Mouse (Mus musculus) layer of hippocampus, adult 9-10 months (tissue): ENCODE results near the gene Gm4869.
"Not testable (repeated sequence)": the region's sequence is repeated elsewhere in the genome, so short reads cannot be mapped to it uniquely, and the experiment has no call there.

Experiments
- DNase-seq: peaks from one replicate; pipeline ENCODE4 v3.0.0; 2022; ENCODE audit warnings: low spot score

The Gm4869 gene

GRCm38 (mm10) chr5:140445345-140445744 is at the start of gene Gm4869:
Gm4869 (plus strand) TSS chr5:140445645.
- DNase-seq: no peak

- DNase-seq: no peak
These were observed 49.1 kb upstream of the Gm4869 start for GRCm38 (mm10) chr5:140396166-140396940.

DNA sequence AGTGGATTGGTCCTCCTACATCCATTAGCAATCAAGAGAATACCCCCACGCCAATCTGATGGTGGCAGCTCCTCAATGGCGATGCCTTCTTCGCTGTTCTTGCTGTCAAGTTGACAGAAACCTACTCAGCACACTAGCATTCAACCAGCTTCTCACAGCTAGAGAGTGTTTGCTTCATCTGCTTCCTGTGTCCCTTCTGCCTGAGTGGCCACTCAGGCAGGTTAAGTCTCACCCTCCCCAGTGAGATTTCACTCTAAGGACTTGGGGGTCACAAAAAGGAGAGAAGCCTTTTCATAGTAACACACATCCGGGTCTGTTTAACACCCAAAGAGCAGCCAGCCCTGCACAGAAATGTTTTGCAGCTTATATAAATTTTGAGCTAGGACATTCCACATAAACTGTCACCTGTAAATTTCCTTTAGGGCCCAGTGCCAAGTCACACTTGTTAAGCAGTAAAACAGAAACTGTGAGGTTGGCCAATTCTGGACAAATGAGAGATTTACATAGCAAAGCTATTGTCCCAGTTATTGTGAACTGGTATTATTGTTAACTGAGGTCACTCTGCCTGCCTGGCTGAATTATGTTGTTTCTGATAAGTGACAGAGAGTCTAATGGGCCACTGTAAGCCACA is 42.7 kb upstream of the Gm4869 start:
- DNase-seq: no peak

DNA sequence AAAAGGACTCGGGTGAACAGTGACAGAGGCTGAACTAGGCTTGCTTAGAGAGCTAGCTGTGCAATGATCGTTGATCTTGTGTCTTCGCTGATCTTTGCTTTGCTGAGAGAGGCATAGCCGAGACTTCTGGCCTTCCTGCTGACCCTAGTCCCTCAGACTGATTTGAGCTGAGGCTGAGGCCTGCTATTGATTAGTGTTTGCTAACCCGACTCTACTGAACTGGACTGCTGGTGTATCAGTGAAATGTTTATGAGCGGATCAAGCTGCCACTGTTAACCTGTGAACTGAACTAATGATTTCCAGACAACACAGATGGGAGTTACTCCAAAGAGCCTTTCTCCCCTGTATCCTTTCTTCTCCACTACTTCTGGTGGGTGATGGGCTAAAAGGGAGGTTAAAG is 40.3 kb upstream of the Gm4869 start:
- no peak for DNase-seq

GRCm38 (mm10) chr5:140406666-140407065 is 38.8 kb upstream of the Gm4869 start:
- no peak for DNase-seq

DNA sequence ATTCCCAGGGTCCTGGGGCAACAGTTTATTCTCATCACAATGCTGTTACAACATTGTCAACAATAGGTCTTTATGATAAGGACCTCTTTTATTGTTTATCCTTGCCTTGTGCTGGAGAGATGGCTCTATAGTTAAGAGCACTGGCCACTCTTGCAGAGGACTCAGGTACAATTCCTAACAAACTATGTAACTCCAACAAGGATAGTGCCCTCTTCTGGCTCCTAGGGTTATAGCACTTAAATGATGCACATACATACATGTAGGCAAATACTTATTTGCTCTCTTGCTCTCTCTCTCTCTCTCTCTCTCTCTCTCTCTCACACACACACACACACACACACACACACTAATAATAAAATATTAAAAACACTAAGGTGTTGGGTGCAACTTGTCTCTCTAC is 36.6 kb upstream of the Gm4869 start:
- DNase-seq: no peak

DNA sequence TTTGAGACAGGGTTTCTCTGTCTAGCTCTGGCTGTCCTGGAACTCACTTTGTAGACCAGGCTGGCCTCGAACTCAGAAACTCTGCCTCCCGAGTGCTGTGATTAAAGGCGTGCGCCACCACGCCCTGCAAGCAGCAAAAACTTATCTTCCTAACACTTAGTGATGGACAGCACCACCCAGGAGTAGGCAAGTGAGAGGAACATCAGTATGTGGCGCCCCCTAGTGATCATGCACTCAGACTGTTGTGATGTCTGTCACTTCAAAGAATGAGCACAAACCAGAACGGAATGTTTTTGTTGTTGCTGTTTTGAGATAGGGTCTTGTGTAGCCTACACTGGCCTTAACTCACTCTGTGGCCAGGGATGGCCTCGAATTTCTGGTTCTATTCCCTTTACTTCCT is 34.1 kb upstream of the Gm4869 start:
- no peak for DNase-seq

GRCm38 (mm10) chr5:140414647-140415046 is 30.8 kb upstream of the Gm4869 start:
- DNase-seq: no peak

GRCm38 (mm10) chr5:140418106-140418488 is 27.3 kb upstream of the Gm4869 start:
- DNase-seq: no peak

DNA sequence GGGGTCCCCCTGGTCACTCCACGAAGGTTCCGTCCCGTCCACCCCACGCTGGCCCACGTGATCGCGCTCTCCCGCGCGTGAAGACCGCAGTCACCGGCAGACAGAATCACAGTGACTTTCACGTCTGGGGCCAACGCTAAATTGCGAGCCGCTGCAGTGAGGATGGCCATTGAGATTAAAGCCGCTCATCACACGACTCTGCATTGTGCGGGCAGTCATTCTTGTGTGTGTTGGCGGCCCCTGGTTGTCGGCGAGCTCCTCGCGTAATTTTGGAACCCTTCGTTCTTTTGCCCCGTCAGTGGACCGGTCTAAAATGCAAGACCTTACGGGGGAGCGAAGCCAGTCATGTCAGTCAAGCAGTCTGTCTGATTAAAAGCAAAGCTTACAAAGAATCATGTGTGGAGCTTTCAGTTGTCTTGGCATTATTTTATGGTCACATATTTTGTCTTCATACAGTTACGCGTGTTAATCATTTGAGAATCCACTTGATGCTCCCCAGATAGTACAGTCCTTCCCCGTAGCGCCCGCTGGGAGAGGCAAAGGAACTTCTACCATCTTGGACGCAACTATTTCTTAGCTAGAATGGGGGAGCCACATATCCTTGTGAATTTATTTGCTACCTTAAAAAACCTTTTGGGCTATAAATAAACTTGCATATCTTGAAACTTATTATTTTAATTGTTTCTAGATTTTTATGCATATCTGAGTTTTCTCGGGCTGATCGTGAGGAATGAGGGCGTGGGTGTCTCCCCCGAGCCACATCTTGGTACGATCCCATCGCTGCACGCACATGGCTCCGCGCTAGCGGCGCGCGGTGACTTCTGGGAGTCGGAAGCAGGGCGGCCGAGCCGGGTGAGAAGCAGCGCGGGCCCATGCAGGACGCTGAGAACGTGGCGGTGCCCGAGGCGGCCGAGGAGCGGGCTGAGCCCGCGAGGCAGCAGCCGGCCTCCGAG is 26.7 kb upstream of the Gm4869 start, which contains the start of gene Eif3b:
Gene Eif3b, plus strand, starts transcription at position 840 of the 953 bp plus-strand sequence.
- peak; percentile 94 for DNase-seq

- no peak for DNase-seq
These were observed 25.9 kb upstream of the Gm4869 start for GRCm38 (mm10) chr5:140419442-140420080.

DNA sequence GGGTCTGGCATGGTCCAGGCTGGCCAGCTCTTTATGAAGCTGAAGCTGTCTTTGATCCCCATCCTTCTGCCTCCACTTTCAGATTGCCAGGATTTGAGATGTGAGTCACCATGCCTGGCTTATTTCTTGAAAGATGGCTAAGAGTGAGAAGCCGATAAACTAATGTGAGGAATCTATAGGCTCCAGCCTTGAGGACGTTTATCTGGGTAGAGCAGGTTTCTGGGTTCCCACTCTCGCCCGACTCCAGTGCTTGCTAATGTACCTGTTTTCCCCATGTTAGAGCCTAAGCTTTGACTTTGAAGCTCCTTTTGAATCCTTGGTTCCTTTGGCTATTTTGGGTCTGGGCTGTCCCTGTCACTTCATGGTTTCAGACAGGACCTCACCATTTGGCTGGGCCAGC is 24.8 kb upstream of the Gm4869 start:
- DNase-seq: no peak

- no peak for DNase-seq
These were observed 20.2 kb upstream of the Gm4869 start for GRCm38 (mm10) chr5:140425016-140425783.

- not testable (repeated sequence) for DNase-seq
These were observed 6.3 kb upstream of the Gm4869 start for GRCm38 (mm10) chr5:140439117-140439516.

DNA sequence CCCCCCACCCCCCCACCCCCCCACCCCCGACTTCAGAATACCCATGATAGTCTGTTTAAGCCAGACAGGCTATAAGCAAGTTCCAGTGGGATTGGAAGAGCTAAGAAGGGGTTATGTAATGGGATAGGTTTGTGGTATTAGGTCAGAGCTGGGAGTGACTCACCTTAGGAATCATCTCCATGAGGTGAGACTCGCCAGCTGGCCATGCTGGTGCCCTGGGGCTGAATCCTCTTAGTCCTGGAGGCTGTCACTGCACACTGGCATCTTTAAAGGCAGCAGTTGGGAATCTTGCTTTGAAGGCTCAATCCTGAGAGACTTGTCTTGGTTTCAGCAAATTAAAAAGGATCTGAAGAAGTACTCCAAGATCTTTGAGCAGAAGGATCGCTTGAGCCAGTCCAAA is 4.0 kb upstream of the Gm4869 start:
- no peak for DNase-seq

DNA sequence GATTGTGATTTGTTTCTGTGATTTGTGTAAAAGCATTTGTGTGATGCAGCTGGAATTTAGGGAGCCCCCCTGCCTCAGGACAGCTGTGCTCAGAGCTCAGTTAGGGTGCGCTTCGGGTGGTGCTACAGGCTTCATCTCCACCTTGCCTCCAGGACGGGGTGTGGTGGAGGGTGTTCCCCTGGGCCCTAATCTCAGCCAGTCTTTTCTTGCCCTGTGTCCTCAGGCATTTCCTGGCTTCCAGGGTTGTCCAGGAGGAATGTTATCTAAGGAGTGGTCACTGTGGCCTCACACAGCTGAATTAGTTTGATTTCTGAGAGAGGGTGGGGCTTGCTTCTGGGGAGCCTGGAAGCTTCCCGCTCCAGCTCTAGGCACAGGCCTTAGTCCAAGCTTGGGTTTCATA is 1.4 kb upstream of the Gm4869 start:
- no peak for DNase-seq

DNA sequence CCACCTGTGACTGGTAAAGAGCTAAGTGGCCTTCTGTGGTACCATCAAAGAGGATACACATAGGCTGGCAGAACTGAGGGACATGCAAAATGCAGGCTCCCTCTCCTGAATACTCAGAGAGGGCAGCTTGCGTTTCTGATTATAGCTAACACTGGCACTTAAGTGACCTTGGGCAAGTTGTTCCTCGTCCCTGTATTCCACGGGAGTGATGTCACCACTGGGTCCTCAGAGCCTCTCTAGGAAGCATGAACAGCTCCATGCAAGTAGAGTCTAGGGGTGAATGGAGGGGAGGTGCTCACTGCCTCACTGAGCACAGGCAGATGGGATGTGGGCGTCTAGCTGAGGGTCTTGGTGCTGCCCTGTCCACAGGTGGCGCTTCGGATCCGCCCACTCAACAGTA is 609 bp downstream of the Gm4869 start:
- DNase-seq: no peak

DNA sequence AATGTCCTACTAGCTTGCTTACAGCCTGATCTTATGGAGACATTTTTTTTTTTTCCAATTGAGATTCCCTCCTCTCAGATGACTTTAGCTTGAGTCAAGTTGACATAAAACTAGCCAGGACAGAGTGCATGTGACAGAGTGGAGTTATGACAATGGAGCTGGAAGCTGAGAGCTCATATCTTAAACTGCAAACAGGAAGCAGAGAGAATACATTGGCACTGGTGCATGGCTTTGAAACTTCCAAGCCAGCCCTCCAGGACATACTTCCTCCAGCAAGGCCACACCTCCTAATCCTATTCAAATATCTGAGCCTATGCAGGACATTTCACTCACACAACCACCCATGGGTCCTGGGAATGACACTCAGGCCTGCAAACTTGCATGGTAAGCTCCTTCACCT is 9.0 kb downstream of the Gm4869 start:
- no peak for DNase-seq

DNA sequence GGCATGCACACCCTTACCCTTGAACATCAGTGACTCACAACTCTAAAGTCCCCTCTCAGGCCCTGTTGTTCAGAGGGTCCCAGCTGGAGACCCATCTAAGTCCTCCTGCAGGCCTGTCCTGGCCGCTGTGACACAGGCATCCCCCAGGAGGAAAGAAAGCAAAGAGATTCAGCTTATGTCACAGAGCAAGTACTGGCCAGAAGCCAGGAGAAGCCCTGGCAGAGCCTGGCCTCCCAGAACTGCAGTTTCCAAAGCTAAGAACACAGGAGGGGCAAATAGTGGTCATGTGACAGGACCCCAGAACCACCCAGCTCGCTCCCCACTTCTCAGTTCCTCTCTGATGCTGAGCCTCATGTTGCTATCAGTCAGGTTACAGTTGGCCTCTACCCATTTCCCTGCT is 10.0 kb downstream of the Gm4869 start:
- DNase-seq: no peak

DNA sequence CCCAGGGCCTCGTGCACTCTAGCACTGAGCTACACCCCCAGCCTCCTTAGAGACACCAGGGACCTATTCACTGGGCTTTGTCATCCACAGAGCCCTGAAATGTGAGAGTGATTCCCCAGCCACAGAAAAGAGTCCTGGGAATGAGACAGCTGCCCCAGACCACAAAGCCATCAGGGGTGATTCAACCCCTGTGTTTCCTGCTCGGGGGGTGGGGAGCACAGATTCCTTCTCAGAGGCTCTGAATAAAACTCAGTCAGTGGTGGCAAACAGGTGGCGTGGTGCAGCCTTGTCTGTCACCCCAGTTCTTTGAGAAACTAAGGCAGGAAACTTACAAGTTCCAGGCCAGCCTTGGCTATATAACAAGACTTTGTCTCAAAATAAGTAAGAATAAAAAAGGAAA is 16.0 kb downstream of the Gm4869 start:
- no peak for DNase-seq

GRCm38 (mm10) chr5:140463151-140463550 is 17.7 kb downstream of the Gm4869 start:
- not testable (repeated sequence) for DNase-seq
